Mouse (Mus musculus) erythroblast, embryonic 14.5 days (primary cell): ENCODE results near the gene Fancg.
"Not testable (repeated sequence)": the region's sequence is repeated elsewhere in the genome, so short reads cannot be mapped to it uniquely, and the experiment has no call there.

Experiments
- GATA1 ChIP-seq: IDR thresholded peaks from 2 replicates; pipeline ENCODE4 v1.6.1; 2012; ENCODE audit warnings: low read length, inconsistent platforms, mixed read lengths
- TAL1 ChIP-seq: IDR thresholded peaks from 3 replicates; pipeline ENCODE4 v1.6.1; 2012; ENCODE audit warnings: low read length, inconsistent platforms, mixed read lengths

DNA sequence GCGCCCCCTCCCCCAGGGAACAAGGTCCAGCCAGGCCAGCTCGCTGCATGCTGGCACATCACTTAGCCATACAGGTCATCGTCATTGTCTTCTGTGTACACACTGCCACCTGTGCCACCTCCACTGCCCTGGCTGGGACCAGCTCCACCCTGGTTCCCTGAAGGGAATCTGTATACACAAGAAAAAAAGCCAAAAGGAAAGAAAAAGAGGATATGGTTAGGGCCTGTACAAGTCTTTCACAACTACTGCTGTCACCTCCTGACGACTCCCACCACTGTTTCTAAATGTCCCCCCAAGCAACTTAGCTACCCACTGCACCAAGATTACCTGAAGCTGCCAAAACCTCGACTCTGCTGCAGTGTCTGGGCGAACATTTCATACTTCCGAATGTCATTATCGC is 29.8 kb downstream of the Fancg start:
- not testable (repeated sequence) for TF ChIP-seq GATA1, TAL1
